Mouse (Mus musculus) thymus, adult 2 months (tissue): ENCODE measurements around the gene Cryba4. TPM values are rescaled to one million over a fixed set of nuclear protein-coding genes. Genes with fewer than 3 reads are reported as not detected.

ENCODE experiments used
- DNase-seq: peaks from one replicate; pipeline ENCODE4 v3.0.0; 2021
- H3K27ac ChIP-seq: fragments of 200-500 bp; 2 replicates; pipeline ENCODE4 v1.5.1; 2012; ENCODE audit warnings: low read length, control low read depth; ENCODE audit not compliant: control insufficient read depth, insufficient read depth
- H3K27me3 ChIP-seq: fragments of 200-500 bp; 2 replicates; pipeline ENCODE4 v1.6.1; 2012; ENCODE audit warnings: mild to moderate bottlenecking, low read length, moderate library complexity, mixed read lengths; ENCODE audit not compliant: control insufficient read depth, insufficient read depth
- H3K36me3 ChIP-seq: fragments of 200-500 bp; 2 replicates; pipeline ENCODE4 v1.6.1; 2012; ENCODE audit warnings: mild to moderate bottlenecking, low read length, moderate library complexity; ENCODE audit not compliant: control insufficient read depth, insufficient read depth
- H3K4me1 ChIP-seq: fragments of 200-500 bp; replicated peaks from 2 replicates; pipeline ENCODE4 v1.6.1; 2012; ENCODE audit warnings: low read length; ENCODE audit not compliant: control insufficient read depth, insufficient read depth
- H3K4me3 ChIP-seq: fragments of 200-500 bp; 2 replicates; pipeline ENCODE4 v1.5.1; 2012; ENCODE audit warnings: mild to moderate bottlenecking, low read length, control low read depth, moderate library complexity; ENCODE audit not compliant: control insufficient read depth, insufficient read depth
- CTCF ChIP-seq: fragments of 200-500 bp; IDR thresholded peaks from 2 replicates; pipeline ENCODE4 v1.5.1; 2012; ENCODE audit warnings: mild to moderate bottlenecking, control low read depth, low read length, moderate library complexity, borderline replicate concordance; ENCODE audit not compliant: control insufficient read depth, poor library complexity, insufficient read depth; ENCODE audit errors: extremely low read depth
- POLR2A ChIP-seq: fragments of 200-500 bp; IDR thresholded peaks from 2 replicates; pipeline ENCODE4 v1.6.1; 2012; ENCODE audit warnings: mild to moderate bottlenecking, low read length, control low read depth, moderate library complexity; ENCODE audit not compliant: control insufficient read depth, poor library complexity, insufficient read depth; ENCODE audit errors: extremely low read depth
- WGBS: fragments of 180-500 bp; shearing (Covaris S2); methylation state at CpG from one replicate; pipeline ENCODE4 v1.1.7; 2018; 5-methylcytosine and 5-hydroxymethylcytosine counted together
- polyA plus RNA-seq: library from polyadenylated mRNA; depleted of rRNA; stranded (reverse); fragments of >200 nt; gene quantifications from 2 replicates; pipeline ENCODE4 v1.2.3, GENCODE M21; 2012

Cryba4 gene
- polyA plus RNA-seq, 1 experiment: 3.1 TPM

- WGBS: 55% methylated on average over 16 of the region's 16 CpGs
Measured at GRCm38 (mm10) chr5:112259862-112260650, 7.7 kb upstream of the Cryba4 start.

DNA sequence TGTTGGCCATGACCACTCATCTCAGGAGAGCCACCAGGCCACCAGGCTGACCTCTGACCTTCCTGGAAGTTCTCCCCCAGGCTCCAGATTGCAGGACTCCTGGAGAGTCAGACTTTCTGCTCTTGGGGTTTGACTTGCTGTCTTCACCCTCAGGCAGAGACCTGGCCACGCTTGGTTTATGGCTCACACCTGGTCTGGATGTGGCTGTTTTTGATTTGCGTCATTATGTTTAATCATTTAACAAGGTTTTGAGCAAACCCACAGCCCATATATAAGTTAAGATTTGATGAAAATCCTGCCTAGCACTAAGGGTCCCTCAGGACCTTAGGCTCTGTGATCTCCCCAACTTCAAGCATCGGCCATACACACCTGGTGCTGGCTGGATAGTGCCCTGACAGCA is 5.6 kb upstream of the Cryba4 start:
- DNase-seq: no peak
- Histone ChIP-seq H3K27me3 (no peaks in the 10 kb centered on the region), H3K4me3 (no peak overlapping the region), H3K36me3 (no peaks in the 10 kb centered on the region), H3K4me1 (peaks cover 14% of the 10 kb centered on the region), H3K27ac (no peak overlapping the region)
- TF ChIP-seq POLR2A (no peak), CTCF (no peak)
- WGBS: 88% methylated on average over 3 of the region's 3 CpGs

More at GRCm38 (mm10) chr5:112259862-112260650, 7.7 kb upstream of the Cryba4 start:
- Histone ChIP-seq H3K27me3 (no peaks in the 10 kb centered on the region), H3K36me3 (no peaks in the 10 kb centered on the region), H3K4me1 (0 out of 2 replicates have a peak, but pooled peaks cover 3% of the 10 kb centered on the region), H3K4me3 (no peak overlapping the region), H3K27ac (no peak overlapping the region)
- DNase-seq: no peak
- TF ChIP-seq CTCF: no peak
- no peak for TF ChIP-seq POLR2A

DNA sequence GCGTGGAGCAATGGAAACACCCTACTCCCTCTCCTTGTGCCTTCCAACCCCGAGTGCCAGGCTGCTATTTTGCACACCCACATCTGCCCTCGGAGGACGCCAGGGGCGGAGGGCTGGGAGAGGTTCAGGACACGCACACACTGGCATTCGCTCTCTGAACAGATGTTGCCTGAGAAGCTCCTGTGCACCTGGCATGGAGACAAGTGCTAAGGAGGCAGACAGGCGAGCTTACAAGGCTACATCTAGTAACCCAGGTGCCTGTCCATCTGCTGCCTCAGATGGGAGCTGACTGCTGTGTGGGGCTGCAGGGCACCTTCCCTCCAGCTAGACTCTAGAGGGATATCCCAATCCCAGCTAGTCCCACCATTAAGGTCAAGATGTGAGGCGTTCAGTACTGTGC is 4.1 kb upstream of the Cryba4 start:
- no peaks in the 10 kb centered on the region for H3K36me3 ChIP-seq
- no peak overlapping the region for H3K27ac ChIP-seq
- H3K4me3 ChIP-seq: no peak overlapping the region
- DNase-seq: no peak
- 44% methylated on average over 9 of the region's 9 CpGs for WGBS
- no peaks in the 10 kb centered on the region for H3K27me3 ChIP-seq
- H3K4me1 ChIP-seq: peaks cover 17% of the 10 kb centered on the region
- TF ChIP-seq POLR2A (no peak), CTCF (no peak)

DNA sequence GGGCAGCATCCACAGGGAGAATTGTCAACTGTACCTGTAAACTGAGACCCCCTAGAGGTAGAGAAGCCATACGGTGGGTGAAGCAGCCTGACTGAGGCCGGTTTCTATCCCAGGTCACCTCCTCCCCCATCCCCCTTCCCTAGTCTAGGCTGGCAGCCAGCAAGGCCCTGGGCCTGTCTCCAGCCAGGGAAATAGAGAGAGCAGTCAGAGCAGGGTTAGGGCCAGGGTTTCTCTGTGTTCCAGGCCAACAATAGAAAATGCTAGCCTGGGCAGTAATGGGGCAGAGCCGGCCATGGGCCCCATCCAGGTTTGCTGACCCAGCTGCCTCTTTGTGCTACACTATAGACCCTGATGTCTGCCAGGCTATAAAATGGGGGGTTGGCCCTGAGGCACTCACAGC is 3.1 kb upstream of the Cryba4 start, which contains the start of gene Crybb1:
Crybb1 (plus strand) TSS at position 390 of the 400 bp plus-strand sequence.
- 79% methylated on average over 3 of the region's 3 CpGs for WGBS
- Histone ChIP-seq H3K4me3 (no peak within 1 kb of the TSS), H3K27ac (no peak within 1 kb of the TSS), H3K36me3 (no peaks in the 10 kb centered on the region), H3K4me1 (peaks cover 13% of the 10 kb centered on the region), H3K27me3 (no peaks in the 10 kb centered on the region)
- no peak for DNase-seq
- TF ChIP-seq CTCF (no peak), POLR2A (no peak)

- TF ChIP-seq POLR2A (no peak), CTCF (no peak)
- 31% methylated on average over 7 of the region's 7 CpGs for WGBS
- Histone ChIP-seq H3K36me3 (no peaks in the 10 kb centered on the region), H3K4me3 (no peak overlapping the region), H3K27me3 (no peaks in the 10 kb centered on the region), H3K4me1 (peaks cover 13% of the 10 kb centered on the region), H3K27ac (no peak overlapping the region)
- DNase-seq: no peak
Measured at GRCm38 (mm10) chr5:112254282-112254806, 2.0 kb upstream of the Cryba4 start.

GRCm38 (mm10) chr5:112253169-112253568 is 851 bp upstream of the Cryba4 start:
- Histone ChIP-seq H3K36me3 (no peaks in the 10 kb centered on the region), H3K27ac (no peak overlapping the region), H3K27me3 (no peaks in the 10 kb centered on the region), H3K4me1 (peaks cover 13% of the 10 kb centered on the region), H3K4me3 (no peak overlapping the region)
- whole genome bisulfite sequencing: 13% methylated on average over 8 of the region's 8 CpGs
- no peak for DNase-seq
- no peak for TF ChIP-seq CTCF
- TF ChIP-seq POLR2A: no peak

DNA sequence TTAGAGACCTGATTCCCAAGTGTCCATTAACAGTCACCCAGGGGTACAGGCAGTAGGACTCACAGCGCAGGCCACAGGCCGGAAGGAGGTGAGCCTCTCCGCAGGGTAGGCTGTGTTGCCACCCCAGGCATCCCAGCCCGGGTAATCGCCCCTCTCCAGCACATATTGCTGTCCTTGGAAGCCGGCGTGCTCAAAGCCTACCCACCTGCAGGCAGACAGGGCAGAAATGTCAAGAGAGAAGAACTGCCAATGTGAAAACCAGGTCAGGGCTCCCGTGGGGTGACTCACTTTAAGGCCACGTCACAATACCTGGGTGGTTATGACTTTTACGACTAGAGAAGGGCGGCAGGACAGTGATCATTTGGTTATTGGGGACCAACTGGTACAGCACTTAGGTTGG is 3.2 kb downstream of the Cryba4 start:
- H3K27ac ChIP-seq: no peak overlapping the region

More for the DNA sequence above, 3.2 kb downstream of the Cryba4 start:
- DNase-seq: no peak
- H3K4me1 ChIP-seq: peaks cover 10% of the 10 kb centered on the region
- no peak for TF ChIP-seq CTCF
- no peak for TF ChIP-seq POLR2A
- no peaks in the 10 kb centered on the region for H3K36me3 ChIP-seq
- 97% methylated on average over 11 of the region's 11 CpGs for WGBS
- no peak overlapping the region for H3K4me3 ChIP-seq
- H3K27me3 ChIP-seq: no peaks in the 10 kb centered on the region
